Mouse (Mus musculus) embryo, embryonic 9.5 days (tissue): ENCODE measurements at regions not wholly inside any gene's neighbourhood (a gene's known extent, or its start where the extent isn't known, plus 50 kb on each side); places are given as distances from the start of the nearest gene placed in this dataset.

Source experiments
- DNase-seq: peaks from one replicate; pipeline ENCODE4 v3.0.0-alpha.2; 2017; ENCODE audit errors: extremely low spot score

GRCm38 (mm10) chr1:105206216-105206615, 150.3 kb downstream of the Rnf152 start:
- no peak for DNase-seq

DNA sequence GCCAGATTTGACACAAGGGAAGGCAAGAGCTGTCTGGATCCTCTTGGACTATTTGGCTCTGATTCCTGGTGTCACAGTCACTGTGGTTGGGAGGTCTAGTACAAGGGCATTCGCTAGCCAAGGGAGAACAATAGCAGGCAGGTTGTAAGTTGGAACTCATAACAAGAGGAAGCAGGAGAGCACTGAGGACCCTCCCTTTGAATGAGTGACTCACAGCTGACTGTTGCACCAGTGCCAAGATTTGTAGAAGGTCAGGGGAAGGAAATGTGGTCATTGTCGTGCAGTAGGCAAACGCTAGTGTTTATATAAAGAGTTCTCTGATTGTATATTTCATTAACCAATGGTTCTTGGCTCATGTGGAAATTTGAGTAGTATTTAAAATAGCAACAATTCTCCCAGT, 157.2 kb downstream of the Rnf152 start:
- no peak for DNase-seq

GRCm38 (mm10) chr1:105191126-105191525, 165.4 kb downstream of the Rnf152 start:
- DNase-seq = no peak

DNA sequence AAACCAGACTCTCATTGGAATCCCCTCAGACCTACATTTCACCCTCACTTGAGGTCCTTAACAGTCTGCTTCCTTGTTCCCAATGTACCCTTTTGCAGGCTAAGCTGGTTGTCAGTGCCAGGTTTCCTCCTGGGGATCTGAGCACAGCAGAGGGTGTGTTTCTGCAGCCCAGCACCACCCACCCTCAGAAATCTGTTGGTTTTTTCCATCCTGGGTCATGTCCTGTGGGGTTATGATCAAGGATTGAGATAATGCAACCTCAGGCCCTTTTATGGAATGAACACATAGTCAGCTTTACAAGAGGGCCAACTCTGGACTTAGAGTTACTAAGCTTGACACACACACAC, 167.6 kb downstream of the Rnf152 start:
- DNase-seq = no peak

DNA sequence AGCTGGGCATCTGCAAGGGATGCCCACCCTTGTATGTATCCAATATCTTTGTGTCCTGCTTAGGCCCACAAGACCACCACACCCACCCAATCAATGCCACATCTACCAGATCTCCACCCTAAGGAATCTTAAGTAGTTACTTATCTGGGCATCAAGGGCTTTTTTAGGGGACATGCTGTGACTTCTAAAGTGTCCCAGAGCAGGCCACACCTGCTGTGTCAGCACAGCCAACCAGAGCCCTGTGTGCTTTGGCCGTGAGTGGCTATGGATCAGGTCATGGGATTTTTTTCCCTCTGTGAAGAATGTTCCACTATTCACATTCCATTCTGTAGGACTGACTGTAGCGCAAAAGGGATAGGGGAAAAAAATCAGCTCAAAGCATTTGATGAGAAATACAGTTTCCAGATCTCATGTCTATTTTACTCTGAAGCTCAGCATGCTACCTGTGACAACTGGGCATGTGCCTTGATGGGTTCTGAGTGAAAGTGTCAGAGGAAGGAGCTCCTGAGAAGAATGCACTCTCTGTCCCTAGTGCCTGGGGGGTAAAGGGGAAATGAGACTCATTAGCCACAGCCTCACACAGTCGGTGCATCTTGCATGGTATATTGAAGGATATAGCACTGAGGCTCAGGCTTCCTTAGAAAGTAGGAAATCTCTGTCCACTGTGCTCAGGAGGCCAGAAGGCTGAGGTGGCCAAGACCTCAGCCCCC, 168.1 kb downstream of the Rnf152 start:
- DNase-seq = no peak

- no peak for DNase-seq
Measured at GRCm38 (mm10) chr1:105184470-105184869, 172.0 kb downstream of the Rnf152 start.

DNA sequence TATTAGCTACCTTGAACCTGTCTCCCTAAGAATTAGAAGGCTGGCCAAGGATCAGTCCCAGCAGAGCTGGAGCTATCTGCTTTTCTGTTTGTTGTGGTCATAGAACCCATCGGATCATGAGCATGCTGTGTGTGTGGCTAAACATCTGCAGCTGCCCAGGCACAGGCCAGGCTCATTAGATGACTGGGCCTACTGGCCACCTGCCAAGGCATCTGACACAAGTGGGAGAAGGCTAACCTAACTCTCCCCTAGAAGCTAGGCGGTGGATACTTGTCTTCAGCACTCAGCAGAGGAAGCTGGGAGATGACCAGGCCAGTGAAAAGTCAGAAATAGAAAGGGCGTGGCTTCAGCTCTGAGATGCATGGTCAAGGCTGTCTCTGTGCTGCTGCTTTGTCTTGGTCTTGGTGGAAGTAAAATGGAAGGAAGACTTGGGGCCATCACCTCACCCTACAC, 177.1 kb downstream of the Rnf152 start:
- peak; percentile 2 for DNase-seq

DNA sequence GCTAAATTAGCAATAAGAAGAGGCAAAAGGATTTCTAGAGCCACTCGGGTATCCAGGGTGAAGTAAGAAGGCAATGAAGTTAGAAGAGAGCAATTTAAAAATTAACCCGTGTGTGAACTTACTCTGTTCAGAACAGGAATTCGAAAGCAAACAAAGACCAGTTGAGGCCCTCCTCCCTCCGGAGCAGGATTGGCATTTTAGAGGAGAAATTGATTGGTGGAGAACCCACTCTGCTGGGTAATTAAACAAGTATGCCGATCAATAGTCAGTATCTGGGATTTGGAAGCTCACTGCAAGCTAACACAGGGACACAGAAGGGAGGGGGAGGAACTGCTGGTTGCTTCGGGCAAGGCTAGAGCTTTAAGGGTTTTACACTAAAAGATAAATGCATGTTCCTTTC, 177.7 kb downstream of the Rnf152 start:
- DNase-seq = peak; percentile 17

GRCm38 (mm10) chr1:105177938-105178337, 178.6 kb downstream of the Rnf152 start:
- DNase-seq = no peak

GRCm38 (mm10) chr1:105177015-105177762, 179.3 kb downstream of the Rnf152 start:
- DNase-seq = no peak

- no peak for DNase-seq
Measured at GRCm38 (mm10) chr1:105170979-105171378, 185.5 kb downstream of the Rnf152 start.

DNA sequence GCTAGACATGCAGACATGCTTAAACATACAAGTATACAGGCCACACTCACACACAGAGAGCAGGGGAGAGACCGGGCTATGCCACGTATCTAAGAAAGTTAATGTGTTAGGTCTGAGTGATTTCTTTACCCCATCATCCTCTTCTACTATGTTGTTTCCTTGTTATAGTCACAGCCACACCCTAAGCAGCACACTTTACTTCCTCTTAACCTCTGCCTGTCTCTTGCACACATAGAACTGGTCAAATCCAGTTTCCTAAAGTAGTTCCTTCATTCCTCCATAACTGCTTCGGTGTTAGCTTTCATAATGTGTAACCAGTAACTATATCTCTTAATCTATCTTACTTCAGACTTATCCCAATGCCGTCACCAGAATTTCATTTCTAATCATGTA, 186.4 kb downstream of the Rnf152 start:
- no peak for DNase-seq

DNA sequence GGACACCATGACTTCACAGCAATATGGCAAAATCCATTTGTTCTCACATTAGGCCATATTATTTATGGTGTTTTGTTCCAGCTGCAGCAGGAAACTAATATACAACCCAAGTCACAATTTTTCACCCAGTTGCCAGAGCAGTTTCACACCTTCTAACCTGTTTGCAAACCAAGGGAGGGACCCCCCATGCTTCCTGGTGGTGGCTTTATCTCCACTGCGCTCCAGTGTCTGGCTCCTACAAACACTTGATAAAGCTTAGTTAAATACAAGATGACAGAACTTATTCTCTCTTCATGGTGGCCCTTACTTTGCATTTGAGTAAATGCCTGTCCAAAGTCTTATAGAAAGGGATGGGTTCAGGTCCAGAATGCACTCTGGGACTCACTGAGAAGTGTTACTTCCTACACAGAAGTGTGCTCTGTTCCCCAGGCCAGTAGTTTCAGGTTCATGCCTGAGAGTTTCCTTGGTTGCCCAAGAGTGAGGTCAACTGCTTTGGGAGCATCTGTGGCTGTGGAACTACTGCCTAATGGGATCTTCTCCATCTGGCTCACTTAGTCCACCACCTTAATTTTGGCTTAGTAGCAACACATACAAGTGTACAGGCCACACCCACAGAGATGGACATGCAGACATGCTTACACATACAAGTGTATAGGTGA, 186.9 kb downstream of the Rnf152 start:
- no peak for DNase-seq

GRCm38 (mm10) chr1:105168808-105169207, 187.7 kb downstream of the Rnf152 start:
- DNase-seq = no peak

DNA sequence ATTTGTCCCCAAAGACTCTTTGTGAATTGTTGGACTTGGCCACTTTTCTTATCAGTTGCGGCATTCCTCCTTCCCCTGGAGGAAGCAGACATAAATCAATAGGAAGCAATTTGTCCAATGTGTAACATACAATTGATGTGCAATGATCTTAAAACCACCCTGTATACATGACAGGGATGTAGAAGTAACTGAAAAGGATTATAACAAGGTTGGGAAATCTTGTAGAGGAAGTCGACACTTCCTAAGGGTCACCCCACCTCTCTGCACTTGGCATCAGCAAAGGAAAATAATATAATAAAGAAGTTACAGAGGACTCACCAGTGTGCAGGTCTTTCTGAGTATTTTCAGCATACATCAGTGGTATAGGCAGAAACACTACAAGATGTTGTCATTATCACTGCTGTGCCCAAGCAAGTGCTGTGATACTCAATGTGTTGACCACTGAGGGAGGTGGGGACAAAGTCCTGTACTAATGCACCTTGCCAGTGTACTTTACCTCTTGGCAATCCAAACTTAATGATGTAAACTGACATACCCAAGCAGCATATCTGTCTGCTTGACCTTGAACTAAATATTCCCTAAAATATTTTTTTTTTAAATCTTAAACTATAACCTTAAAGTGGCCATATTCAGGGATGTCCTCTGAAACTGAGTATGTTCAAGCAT, 198.9 kb downstream of the Rnf152 start:
- DNase-seq = no peak

DNA sequence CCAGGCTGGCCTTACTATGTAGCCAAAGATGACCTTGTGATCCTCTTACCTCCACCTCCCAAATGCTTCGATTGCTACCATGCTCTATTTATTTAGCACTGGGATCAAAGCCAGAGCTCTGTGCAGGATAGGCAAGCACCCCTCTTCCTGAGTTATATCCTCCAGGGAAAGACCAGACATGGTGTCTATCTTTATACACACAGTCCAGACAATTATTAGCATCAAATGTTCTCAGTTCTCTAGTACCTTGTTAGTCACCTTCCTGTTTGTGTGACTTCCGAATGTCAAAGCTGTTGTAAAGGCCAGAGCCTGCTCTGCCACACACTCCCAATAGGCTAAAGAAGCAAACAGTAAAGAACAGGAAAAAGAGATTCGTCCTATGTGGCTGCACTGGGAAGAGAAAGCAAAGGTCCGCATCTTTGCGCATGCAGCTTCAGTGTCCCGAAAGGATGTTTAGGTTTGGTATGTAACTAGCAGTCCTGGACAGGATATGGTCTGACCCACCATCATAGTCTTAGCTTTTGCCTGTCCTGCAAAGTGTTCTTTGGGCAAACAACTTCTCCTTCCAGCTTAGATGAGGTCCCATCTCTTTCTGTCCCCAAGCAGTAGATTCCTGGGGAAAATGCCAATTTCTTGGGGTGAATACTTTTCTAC, 204.2 kb downstream of the Rnf152 start:
- no peak for DNase-seq

DNA sequence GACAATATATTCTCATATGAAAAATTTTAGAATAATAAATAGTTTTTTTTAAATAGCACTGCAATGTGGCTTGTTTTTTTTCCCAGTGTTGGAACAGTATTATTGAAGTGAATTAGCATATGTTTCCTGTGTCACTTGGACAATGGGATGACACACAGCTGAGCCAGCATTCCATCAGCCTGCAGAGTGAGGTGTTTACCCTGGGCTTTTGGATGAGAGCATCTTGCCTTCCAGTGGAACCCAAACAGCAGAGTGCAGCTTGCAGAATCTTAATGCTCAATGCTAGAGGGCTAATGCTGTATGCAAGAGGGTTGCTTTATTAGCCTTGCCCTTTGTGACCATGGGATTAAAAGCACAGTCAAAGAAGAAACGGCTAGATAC, 205.1 kb downstream of the Rnf152 start:
- DNase-seq = no peak

DNA sequence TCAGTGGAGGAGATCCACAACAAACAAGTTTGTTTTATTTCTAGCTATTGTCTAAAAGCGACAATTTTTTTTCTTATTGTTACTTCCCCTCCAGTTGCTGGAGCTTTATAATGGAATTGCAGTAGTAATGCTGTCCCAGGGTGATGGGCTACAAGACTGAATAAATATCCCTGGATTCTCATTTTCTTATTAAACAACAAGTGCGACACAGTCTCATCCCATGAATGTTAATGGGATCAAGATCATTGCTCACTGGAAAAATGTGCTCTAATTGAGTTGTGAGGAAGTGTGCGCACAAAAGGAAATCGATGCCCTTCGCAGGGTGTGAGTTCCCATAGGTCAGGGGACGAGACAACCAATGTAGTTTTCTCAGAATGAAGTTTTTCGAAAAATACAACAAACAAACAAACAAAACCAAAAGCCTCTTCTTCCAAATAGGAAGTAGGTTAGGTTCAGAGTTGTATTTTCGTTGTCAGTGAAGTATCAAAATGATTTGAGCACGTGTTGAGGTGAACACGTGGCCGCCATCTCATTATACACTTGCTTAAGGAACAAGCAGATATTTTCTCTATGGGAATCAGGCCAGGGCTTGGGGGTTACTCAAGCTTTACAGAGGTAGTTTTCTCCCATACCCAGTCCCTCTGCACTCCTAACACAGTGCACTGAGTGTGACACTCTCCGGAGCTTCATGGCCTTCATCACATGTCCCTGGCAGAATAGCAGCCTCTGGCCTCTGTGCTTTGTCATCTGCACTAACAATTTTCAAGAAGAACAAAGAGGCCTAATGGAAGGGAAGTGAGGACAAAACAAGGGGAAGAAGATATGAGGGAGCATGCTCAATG, 205.7 kb downstream of the Rnf152 start:
- DNase-seq = no peak

- DNase-seq = no peak
Measured at GRCm38 (mm10) chr1:105148792-105149191, 207.7 kb downstream of the Rnf152 start.

DNA sequence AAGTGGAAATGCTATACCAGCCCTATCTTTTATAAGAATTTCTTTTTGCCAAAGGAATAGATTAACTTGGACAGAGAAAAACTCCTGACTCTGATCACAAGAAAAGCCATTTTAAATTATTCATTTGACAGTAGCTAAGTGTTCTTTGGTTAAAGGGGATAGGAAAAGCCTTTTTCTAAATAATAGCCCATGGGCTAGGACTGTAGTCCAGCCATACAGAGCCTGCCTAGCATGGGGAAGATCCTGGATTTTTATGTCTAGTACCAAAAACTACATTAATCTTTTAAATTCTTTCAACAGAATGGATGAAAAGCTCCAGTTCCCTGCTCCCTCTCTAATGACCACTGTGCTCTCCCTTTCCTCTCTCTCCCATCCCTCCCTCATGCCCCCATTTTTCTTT, 208.5 kb downstream of the Rnf152 start:
- no peak for DNase-seq

- DNase-seq = no peak
Measured at GRCm38 (mm10) chr1:105123936-105124335, 232.6 kb downstream of the Rnf152 start.
